Mouse (Mus musculus): ENCODE measurements around the gene Neurl4.

- no peak for TF ChIP-seq CTCF (IDR thresholded peaks at IDR 0.05; ENCODE audit: low read depth)
- no peak for TF ChIP-seq EP300 (IDR thresholded peaks at IDR 0.05; ENCODE audit: low read depth)
Measured at GRCm38 (mm10) chr11:69931769-69932168, 30.9 kb downstream of the Neurl4 start.

Measured in heart, postnatal 0 days (tissue).